10 mouse cellular contexts compared by ENCODE assay signal in the genomic region with DNA sequence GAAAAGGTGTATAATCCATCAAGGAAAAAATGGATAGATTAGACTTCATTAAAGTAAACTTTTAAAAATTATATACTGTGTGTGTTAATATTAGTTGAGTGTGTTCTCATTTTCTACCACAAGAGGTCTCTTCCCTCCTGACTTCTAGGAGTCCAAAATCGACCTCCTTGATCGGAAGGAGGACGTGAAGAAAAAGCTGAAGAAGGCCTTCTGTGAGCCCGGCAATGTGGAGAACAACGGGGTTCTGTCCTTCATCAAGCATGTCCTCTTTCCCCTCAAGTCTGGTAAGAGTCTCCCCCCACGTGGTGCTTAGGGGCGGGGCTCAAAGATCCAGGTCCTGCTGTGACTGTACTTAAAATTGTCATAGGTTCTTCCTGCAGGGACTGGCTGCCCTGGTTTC. TPM values are rescaled to one million over a fixed set of nuclear protein-coding genes. Genes with fewer than 3 reads are reported as not detected.
A peak's percentile ranks its signal among the peaks of the same experiment; 100 is the strongest.
DNase-seq lines count a peak whose midpoint lies in the region; ATAC-seq and TF ChIP-seq lines count a peak whose summit lies in the region.
"Had no signal": no experiment of that assay in that cellular context is flagged by ENCODE, and none has a peak within 500 bp of the region (broad histone marks: within the 10 kb centered on the region; RNA-seq: fewer than 3 reads in every experiment).

No protein-coding gene starts in this region.

- 52% methylated on average over 7 of the region's 7 CpGs for whole genome bisulfite sequencing in heart, adult 2 months

- peak; percentile 64 for TF ChIP-seq RAD21 in MEL (IDR thresholded peaks at IDR 0.05; ENCODE audit: low read depth, low read length)

- no peaks in the 10 kb centered on the region for H3K36me3 ChIP-seq in heart, adult 2 months (ENCODE audit: control insufficient read depth, insufficient read depth, low read length)
- peaks cover 0 to 47% of the 10 kb centered on the region in 2 experiments; a peak in 2 of 4 replicates for H3K36me3 ChIP-seq in MEL (ENCODE audit: control insufficient read depth in 1 of 2, insufficient read depth in 2 of 2, low read length in 2 of 2)

- no peak overlapping the region for H3K9ac ChIP-seq in heart, adult 2 months (ENCODE audit: low read depth, low read length)
- H3K9ac ChIP-seq in MEL (ENCODE audit: control insufficient read depth, low read depth, low read length, poor library complexity, severe bottlenecking), result no peak overlapping the region

- TF ChIP-seq POLR2A in heart, adult 2 months (IDR thresholded peaks at IDR 0.05; ENCODE audit: insufficient read depth, low read depth, low read length), result no peak
- no peak for TF ChIP-seq POLR2A in MEL (IDR thresholded peaks at IDR 0.05; ENCODE audit: control insufficient read depth in 1 of 2, insufficient read depth in 1 of 2, low read depth in 1 of 2, low read length in 2 of 2, poor library complexity in 1 of 2)

- H3K79me2 ChIP-seq in heart, adult 2 months (replicated peaks; ENCODE audit: control insufficient read depth, insufficient read depth, low read length), result no peaks in the 10 kb centered on the region
- H3K79me2 ChIP-seq in MEL (ENCODE audit: control insufficient read depth, insufficient read depth, low read length, poor library complexity), result no peaks in the 10 kb centered on the region

- no peaks in the 10 kb centered on the region for H3K27me3 ChIP-seq in heart, adult 2 months (ENCODE audit: control insufficient read depth, insufficient read depth, low read length)
- H3K27me3 ChIP-seq in MEL (ENCODE audit: control insufficient read depth in 1 of 2, insufficient read depth in 2 of 2, low read length in 2 of 2), result no peaks in the 10 kb centered on the region

- no peak overlapping the region for H3K27ac ChIP-seq in heart, adult 2 months
- no peak overlapping the region for H3K27ac ChIP-seq in MEL (ENCODE audit: control insufficient read depth, low read depth, low read length)

- TF ChIP-seq CTCF in heart, adult 2 months (IDR thresholded peaks at IDR 0.05), result peak; percentile 74
- TF ChIP-seq CTCF in MEL (IDR thresholded peaks at IDR 0.05 in 2 of 3, conservative IDR thresholded peaks at IDR 0.05 in 1 of 3; ENCODE audit: control insufficient read depth in 1 of 3, insufficient read depth in 1 of 3, low read depth in 2 of 3, low read length in 3 of 3, poor library complexity in 1 of 3, severe bottlenecking in 1 of 3), result peak in 2 of 3 experiments; percentile 48 to 71; a peak in 4 of 6 replicates

- no peak for ATAC-seq in erythroid progenitor cell, adult 5-6 weeks (replicated peaks; ENCODE audit: low FRiP score, poor library complexity, severe bottlenecking)

- H3K4me3 ChIP-seq in heart, adult 2 months, result no peak overlapping the region
- no peak overlapping the region for H3K4me3 ChIP-seq in MEL (ENCODE audit: control insufficient read depth in 1 of 2, insufficient read depth in 1 of 2, low read depth in 2 of 2, low read length in 2 of 2)
- H3K4me3 ChIP-seq: erythroblast, embryonic 14.5 days had no signal

- no peak for TF ChIP-seq EP300 in heart, adult 2 months (IDR thresholded peaks at IDR 0.05; ENCODE audit: insufficient read depth, low read depth, low read length)
- TF ChIP-seq EP300 in MEL (IDR thresholded peaks at IDR 0.05; ENCODE audit: low read depth in 1 of 2, low read length in 2 of 2), result no peak

- H3K4me1 ChIP-seq in heart, adult 2 months (ENCODE audit: control insufficient read depth, insufficient read depth, low read length), result no peaks in the 10 kb centered on the region
- no peaks in the 10 kb centered on the region for H3K4me1 ChIP-seq in MEL (ENCODE audit: control insufficient read depth in 1 of 2, insufficient read depth in 2 of 2, low read length in 2 of 2)

- intact Hi-C loops in heart, adult 2 months (cut with DNase I), result loop anchor here (1.0 kb wide), 1 partner anchor 67 kb away; no protein-coding TSS in a partner anchor

- no peak for DNase-seq in heart, adult 2 months
- no peak for DNase-seq in heart, adult 9 months (ENCODE audit: low spot score in 2 of 2)
- DNase-seq in 3T3-L1 (ENCODE audit: low read depth, low spot score) (peak; percentile 67), MEL (ENCODE audit: low read depth, low spot score) (peak; percentile 59)
- DNase-seq in induced T-regulatory cell, adult 2 months (ENCODE audit: low read depth), result peak; percentile 64
- DNase-seq in thymus, postnatal 10 days (ENCODE audit: low spot score in 2 of 2), result no peak
- no peak for DNase-seq in adrenal gland, postnatal 14 days
- DNase-seq: left cerebral cortex, postnatal 4 days had no signal

- H3K9me3 ChIP-seq in MEL (replicated peaks; ENCODE audit: insufficient read depth, low read length), result no peaks in the 10 kb centered on the region

TF ChIP-seq in MEL, 35 proteins besides CTCF, POLR2A, EP300 and RAD21:
- TF ChIP-seq GATA1 (IDR thresholded peaks at IDR 0.05; ENCODE audit: low read depth, low read length) (no peak), JUND (IDR thresholded peaks at IDR 0.05; ENCODE audit: low read depth, low read length) (0 out of 2 replicates have a peak, but pooled peaks have one; percentile 32), POLR2AphosphoS5 (IDR thresholded peaks at IDR 0.05; ENCODE audit: borderline replicate concordance, low read depth, low read length) (no peak), ZC3H11A (IDR thresholded peaks at IDR 0.05; ENCODE audit: low read depth, low read length) (peak; percentile 44), POLR2AphosphoS2 (IDR thresholded peaks at IDR 0.05; ENCODE audit: low read length) (peak; percentile 24; the same call in 1 of the 2 replicates), E2F4 (IDR thresholded peaks at IDR 0.05; ENCODE audit: borderline replicate concordance, low read depth, low read length) (no peak), BHLHE40 (IDR thresholded peaks at IDR 0.05; ENCODE audit: borderline replicate concordance, low read depth, low read length) (no peak), HCFC1 (IDR thresholded peaks at IDR 0.05; ENCODE audit: low read depth, low read length) (0 out of 2 replicates have a peak, but pooled peaks have one; percentile 32), SMC3 (IDR thresholded peaks at IDR 0.05; ENCODE audit: low read depth, low read length) (peak; percentile 78), ZKSCAN1 (IDR thresholded peaks at IDR 0.05; ENCODE audit: low read depth, low read length) (no peak)

RNA-seq across cellular contexts. Expression of a gene that starts 19.9 kb away (rescaled TPM):
- total RNA-seq in heart, adult 2 months (2021), result 10 to 100 TPM; 26.3 to 29.7 TPM
- 10.4 and 18.4 TPM in 2 replicates for polyA plus RNA-seq in heart, adult 2 months (2012; rRNA removed)
- 89.5 and 113 TPM in 2 replicates for total RNA-seq in MEL (2012; rRNA removed)
- polyA plus RNA-seq in MEL (2012; ENCODE audit: insufficient read depth in 1 of 2, insufficient read length in 2 of 2, low read depth in 1 of 2, low replicate concordance in 2 of 2, missing spikeins in 1 of 2), result 100 to 1,000 TPM; 179 to 539 TPM
- total RNA-seq in adrenal gland, postnatal 14 days (2021), result 72.1 and 85.5 TPM in 2 replicates
- total RNA-seq in erythroid progenitor cell, adult 5-6 weeks (2015; ENCODE audit: low replicate concordance), result 21.0 and 29.9 TPM in 2 replicates
- total RNA-seq in erythroid progenitor cell, adult 5-6 weeks (2017; ENCODE audit: low replicate concordance), result 25.3 and 61.2 TPM in 2 replicates

RNA-seq across cellular contexts. Expression of a gene that starts 20.0 kb away (rescaled TPM):
- 10 to 100 TPM; 10.2 to 14.2 TPM for total RNA-seq in heart, adult 2 months (2021)
- polyA plus RNA-seq in heart, adult 2 months (2012; rRNA removed), result 6.6 and 13.3 TPM in 2 replicates
- 11.6 and 14.2 TPM in 2 replicates for total RNA-seq in MEL (2012; rRNA removed)
- 10 to 100 TPM in 1 of 2 experiments, not detected in 1; 28.3 TPM for polyA plus RNA-seq in MEL (2012; ENCODE audit: insufficient read depth in 1 of 2, insufficient read length in 2 of 2, low read depth in 1 of 2, low replicate concordance in 2 of 2, missing spikeins in 1 of 2)
- 24.5 and 30.0 TPM in 2 replicates for total RNA-seq in adrenal gland, postnatal 14 days (2021)
- 6.8 and 29.8 TPM in 2 replicates for total RNA-seq in erythroid progenitor cell, adult 5-6 weeks (2015; ENCODE audit: low replicate concordance)
- 8.1 and 11.6 TPM in 2 replicates for total RNA-seq in erythroid progenitor cell, adult 5-6 weeks (2017; ENCODE audit: low replicate concordance)

RNA-seq across cellular contexts. Expression of a gene that starts 51.7 kb away (rescaled TPM):
- 1 to 10 TPM; 3.2 to 3.7 TPM for total RNA-seq in heart, adult 2 months (2021)
- 3.8 and 4.4 TPM in 2 replicates for polyA plus RNA-seq in heart, adult 2 months (2012; rRNA removed)
- 0.92 and 1.3 TPM in 2 replicates for total RNA-seq in MEL (2012; rRNA removed)
- polyA plus RNA-seq in MEL (2012; ENCODE audit: insufficient read depth in 1 of 2, insufficient read length in 2 of 2, low read depth in 1 of 2, low replicate concordance in 2 of 2, missing spikeins in 1 of 2), result 1 to 10 TPM in 1 of 2 experiments, not detected in 1; 6.9 TPM
- 14.5 and 16.5 TPM in 2 replicates for total RNA-seq in adrenal gland, postnatal 14 days (2021)
- not detected in 2 replicates for total RNA-seq in erythroid progenitor cell, adult 5-6 weeks (2015; ENCODE audit: low replicate concordance)
- not detected in 2 replicates for total RNA-seq in erythroid progenitor cell, adult 5-6 weeks (2017; ENCODE audit: low replicate concordance)

Comparison
In these comparisons a context has a peak if more than half of its experiments do, and no peak if none do; other contexts are left out.
1. DNase-seq: peak in 3T3-L1 (single experiment), MEL (single experiment) and induced T-regulatory cell, adult 2 months (single experiment); none in heart, adult 2 months (0 of 2), heart, adult 9 months (0 of 2), thymus, postnatal 10 days (0 of 2) and adrenal gland, postnatal 14 days (single experiment).